Mouse (Mus musculus): ENCODE results near the gene Hist1h2bh. TPM values are rescaled to one million over a fixed set of nuclear protein-coding genes. Genes with fewer than 3 reads are reported as not detected.
"Not testable (repeated sequence)": the region's sequence is repeated elsewhere in the genome, so short reads cannot be mapped to it uniquely, and the experiment has no call there.

The Hist1h2bh gene
- polyA plus RNA-seq, 1 experiment from 2014 or later, result 0.95 TPM

DNA sequence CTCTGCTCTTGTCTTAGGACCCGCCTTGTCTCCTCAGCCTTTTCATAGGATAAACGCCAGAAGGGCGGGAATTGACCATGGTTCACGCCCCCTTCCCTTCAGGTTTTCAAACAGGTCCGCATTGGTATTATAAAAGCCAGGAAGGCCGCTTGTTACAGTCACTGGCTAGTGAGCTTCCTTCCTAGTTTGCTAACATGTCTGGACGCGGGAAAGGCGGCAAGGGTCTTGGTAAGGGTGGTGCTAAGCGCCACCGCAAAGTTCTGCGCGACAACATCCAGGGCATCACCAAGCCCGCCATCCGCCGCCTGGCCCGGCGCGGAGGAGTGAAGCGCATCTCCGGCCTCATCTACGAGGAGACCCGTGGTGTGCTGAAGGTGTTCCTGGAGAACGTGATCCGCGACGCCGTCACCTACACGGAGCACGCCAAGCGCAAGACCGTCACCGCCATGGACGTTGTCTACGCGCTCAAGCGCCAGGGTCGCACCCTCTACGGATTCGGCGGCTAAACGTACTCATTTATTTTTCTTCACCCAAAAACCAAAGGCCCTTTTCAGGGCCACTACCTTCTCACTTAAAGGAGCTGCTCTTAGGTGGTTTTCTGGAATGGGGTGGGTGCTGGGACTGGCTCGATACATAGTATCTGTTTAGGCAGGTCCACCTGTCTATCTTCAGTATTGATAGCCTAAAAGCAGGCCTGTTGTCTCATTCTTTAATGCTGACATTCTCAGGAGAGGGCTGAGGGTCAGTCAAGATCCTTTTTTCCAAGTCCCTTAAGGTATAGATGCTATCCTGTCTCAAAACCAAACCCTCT is 38.4 kb upstream of the Hist1h2bh start, which contains the start of gene Hist1h4d:
TSS of gene Hist1h4d (plus strand) at position 191 of the 811 bp plus-strand sequence.
- peak; percentile 90 for ATAC-seq (ENCODE audit: low FRiP score)
- WGBS, result under 1% methylated on average over 43 of the region's 43 CpGs
- Histone ChIP-seq H3K4me3 (replicated peaks) (peak within 1 kb of the TSS; percentile 53), H3K4me1 (peaks cover 37% of the 10 kb centered on the region), H3K36me3 (replicated peaks) (no peaks in the 10 kb centered on the region), H3K27ac (peak within 1 kb of the TSS; percentile 99), H3K4me2 (peak within 1 kb of the TSS; percentile 85), H3K9ac (peak within 1 kb of the TSS; percentile 78), H3K27me3 (no peaks in the 10 kb centered on the region), H3K9me3 (no peaks in the 10 kb centered on the region)

DNA sequence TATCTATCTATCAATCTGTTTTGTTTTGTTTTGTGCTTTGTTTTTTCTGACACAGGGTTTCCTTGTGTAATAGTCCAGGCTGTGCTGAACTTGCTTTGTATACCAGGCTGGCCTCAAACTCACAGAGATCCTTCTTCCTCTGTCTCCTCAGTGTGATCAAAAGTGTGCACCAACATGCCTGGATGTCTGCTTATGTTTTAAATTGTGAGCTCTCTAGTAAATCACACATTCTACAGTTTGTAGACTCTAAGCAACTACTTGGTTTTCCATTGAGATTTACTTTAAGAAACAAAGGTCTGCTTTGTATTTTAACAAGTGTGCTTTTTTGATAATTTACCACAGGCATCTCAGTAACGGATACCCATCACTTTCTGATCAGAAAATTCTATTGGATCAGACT is 34.6 kb upstream of the Hist1h2bh start:
- no peaks in the 10 kb centered on the region for H3K36me3 ChIP-seq (replicated peaks)
- ATAC-seq (ENCODE audit: low FRiP score), result no peak
- no peaks in the 10 kb centered on the region for H3K9me3 ChIP-seq
- peaks cover 32% of the 10 kb centered on the region for H3K4me1 ChIP-seq
- H3K27me3 ChIP-seq, result no peaks in the 10 kb centered on the region
- H3K9ac ChIP-seq, result no peak overlapping the region
- H3K4me2 ChIP-seq, result no peak overlapping the region
- WGBS, result 93% methylated on average over 1 of the region's 1 CpGs
- 0 out of 2 replicates have a peak overlapping the region, but pooled peaks have one; percentile 46 for H3K27ac ChIP-seq
- no peak overlapping the region for H3K4me3 ChIP-seq (replicated peaks)

DNA sequence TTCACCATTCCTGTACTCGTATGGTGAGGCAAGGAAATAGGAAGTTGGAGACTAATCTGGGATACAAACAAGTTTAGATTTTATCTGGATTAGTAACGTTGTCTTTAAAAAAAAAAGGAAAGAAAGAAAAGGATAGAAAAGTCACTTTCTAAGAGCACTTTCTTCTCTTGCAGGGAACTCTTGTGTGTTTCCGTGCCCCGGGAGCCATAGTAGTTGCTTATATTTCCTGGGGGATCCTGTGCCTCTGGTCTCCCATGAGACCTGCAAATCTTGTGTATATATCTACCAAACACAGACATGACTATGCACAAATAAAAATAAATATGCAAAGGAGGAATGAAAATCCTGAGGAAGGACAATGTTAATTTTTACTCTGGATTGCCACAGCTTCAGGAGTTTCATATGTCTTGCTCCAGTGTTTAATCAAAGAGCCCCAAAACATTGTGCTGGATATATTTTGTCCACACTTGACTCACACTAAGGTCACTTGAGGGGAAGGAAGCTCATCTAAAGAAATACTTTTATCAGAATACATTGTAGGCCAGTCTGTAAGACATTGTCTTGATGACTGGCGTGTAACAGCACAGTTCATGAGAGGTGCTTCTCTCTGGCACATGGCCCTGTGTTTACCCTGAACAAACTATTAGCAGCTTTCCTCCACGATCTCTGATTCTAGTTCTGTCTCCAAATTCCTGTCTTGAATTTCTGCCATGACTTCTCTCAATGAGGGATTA is 33.9 kb upstream of the Hist1h2bh start:
- no peaks in the 10 kb centered on the region for H3K36me3 ChIP-seq (replicated peaks)
- peak overlapping the region; percentile 67 for H3K4me2 ChIP-seq
- WGBS, result 48% methylated on average over 6 of the region's 6 CpGs
- H3K9ac ChIP-seq, result peak overlapping the region; percentile 74
- ATAC-seq (ENCODE audit: low FRiP score), result no peak
- no peaks in the 10 kb centered on the region for H3K9me3 ChIP-seq
- H3K27me3 ChIP-seq, result no peaks in the 10 kb centered on the region
- H3K27ac ChIP-seq, result peak overlapping the region; percentile 94
- peaks cover 32% of the 10 kb centered on the region for H3K4me1 ChIP-seq
- H3K4me3 ChIP-seq (replicated peaks), result peak overlapping the region; percentile 47

GRCm38 (mm10) chr13:23576351-23576881 is 33.2 kb upstream of the Hist1h2bh start:
- Histone ChIP-seq H3K9ac (peak overlapping the region; percentile 74), H3K27me3 (no peaks in the 10 kb centered on the region), H3K4me1 (peaks cover 28% of the 10 kb centered on the region), H3K4me3 (replicated peaks) (peak overlapping the region; percentile 47), H3K36me3 (replicated peaks) (no peaks in the 10 kb centered on the region), H3K27ac (peak overlapping the region; percentile 94), H3K9me3 (no peaks in the 10 kb centered on the region), H3K4me2 (peak overlapping the region; percentile 67)
- ATAC-seq (ENCODE audit: low FRiP score), result no peak
- 1% methylated on average over 7 of the region's 7 CpGs for WGBS

- Histone ChIP-seq H3K9ac (peak overlapping the region; percentile 74), H3K4me2 (peak overlapping the region; percentile 67), H3K27ac (peak overlapping the region; percentile 94), H3K4me3 (replicated peaks) (peak overlapping the region; percentile 47), H3K4me1 (peaks cover 28% of the 10 kb centered on the region)
- H3K9me3 ChIP-seq; H3K27me3 ChIP-seq; ATAC-seq (ENCODE audit: low FRiP score); H3K36me3 ChIP-seq (replicated peaks): not testable (repeated sequence)
- WGBS, result 0% methylated on average over 12 of the region's 40 CpGs
Observed at GRCm38 (mm10) chr13:23575864-23576313, 32.7 kb upstream of the Hist1h2bh start.

DNA sequence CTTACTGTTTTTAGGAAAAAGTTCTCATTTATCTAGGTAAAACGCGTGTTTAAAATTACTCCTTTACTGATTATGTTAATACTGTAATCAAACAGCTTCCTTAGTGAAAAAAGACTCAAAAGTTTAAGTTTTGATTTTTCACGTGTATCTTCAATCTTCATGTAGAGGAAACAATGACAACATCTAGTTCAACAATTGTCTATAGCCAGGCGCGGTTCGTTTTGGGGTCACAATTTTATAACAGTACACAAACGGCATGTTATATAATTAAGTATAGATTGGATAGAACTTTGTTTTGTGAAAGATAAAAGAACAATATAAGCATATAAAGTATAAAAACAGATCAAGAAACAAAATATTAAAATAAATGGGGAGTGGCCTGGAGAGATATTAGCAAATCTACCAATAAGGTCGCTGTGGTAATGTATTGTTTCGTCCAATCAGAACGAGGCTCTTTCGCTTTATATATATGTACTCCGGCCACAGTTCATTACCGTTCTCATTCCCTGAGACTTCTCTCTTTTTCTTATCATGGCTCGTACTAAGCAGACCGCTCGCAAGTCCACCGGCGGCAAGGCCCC is 32.2 kb upstream of the Hist1h2bh start, which contains the start of gene Hist1h3d:
TSS of gene Hist1h3d (plus strand) at position 493 of the 581 bp plus-strand sequence.
- Histone ChIP-seq H3K36me3 (replicated peaks) (no peaks in the 10 kb centered on the region), H3K4me3 (replicated peaks) (peak within 1 kb of the TSS; percentile 47), H3K9ac (peak within 1 kb of the TSS; percentile 74), H3K4me2 (peak within 1 kb of the TSS; percentile 67), H3K27ac (peak within 1 kb of the TSS; percentile 94), H3K27me3 (no peaks in the 10 kb centered on the region), H3K9me3 (no peaks in the 10 kb centered on the region), H3K4me1 (peaks cover 27% of the 10 kb centered on the region)
- WGBS, result 1% methylated on average over 18 of the region's 18 CpGs
- peak; percentile 63 for ATAC-seq (ENCODE audit: low FRiP score)

- WGBS, result 2% methylated on average over 10 of the region's 39 CpGs
- ATAC-seq (ENCODE audit: low FRiP score), result 0 out of 2 replicates have a peak, but pooled peaks have one; percentile 0
- H3K27me3 ChIP-seq; H3K36me3 ChIP-seq (replicated peaks); H3K9me3 ChIP-seq: not testable (repeated sequence)
- Histone ChIP-seq H3K4me2 (peak overlapping the region; percentile 67), H3K27ac (peak overlapping the region; percentile 97), H3K4me3 (replicated peaks) (peak overlapping the region; percentile 47), H3K9ac (peak overlapping the region; percentile 56; the same call in 1 of the 2 replicates), H3K4me1 (peaks cover 31% of the 10 kb centered on the region)
Observed at GRCm38 (mm10) chr13:23574546-23575170, 31.5 kb upstream of the Hist1h2bh start.

- peaks cover 31% of the 10 kb centered on the region for H3K4me1 ChIP-seq
Observed at GRCm38 (mm10) chr13:23573898-23574524, 30.8 kb upstream of the Hist1h2bh start, which contains the start of the genes Hist1h2bf and Hist1h2ad. Hist1h2bf (minus strand) TSS chr13:23574196. Hist1h2ad (plus strand) TSS chr13:23574381.

GRCm38 (mm10) chr13:23573034-23573897 is 30.1 kb upstream of the Hist1h2bh start:
- not testable (repeated sequence) for H3K9me3 ChIP-seq; H3K36me3 ChIP-seq (replicated peaks); H3K27me3 ChIP-seq; ATAC-seq (ENCODE audit: low FRiP score)
- Histone ChIP-seq H3K4me3 (replicated peaks) (peak overlapping the region; percentile 47), H3K9ac (peak overlapping the region; percentile 77), H3K4me2 (peak overlapping the region; percentile 66), H3K4me1 (peaks cover 31% of the 10 kb centered on the region), H3K27ac (peak overlapping the region; percentile 97)
- 6% methylated on average over 20 of the region's 20 CpGs for WGBS

More at GRCm38 (mm10) chr13:23573898-23574524, 30.8 kb upstream of the Hist1h2bh start, which contains the start of the genes Hist1h2bf and Hist1h2ad:
- Histone ChIP-seq H3K27ac (peak within 1 kb of the TSS; percentile 97), H3K4me2 (peak within 1 kb of the TSS; percentile 67), H3K4me3 (replicated peaks) (peak within 1 kb of the TSS; percentile 47), H3K9ac (peak within 1 kb of the TSS; percentile 56)
- H3K9me3 ChIP-seq; H3K27me3 ChIP-seq; H3K36me3 ChIP-seq (replicated peaks): not testable (repeated sequence)
- ATAC-seq (ENCODE audit: low FRiP score), result peak; percentile 93
- under 1% methylated on average over 40 of the region's 42 CpGs for WGBS

DNA sequence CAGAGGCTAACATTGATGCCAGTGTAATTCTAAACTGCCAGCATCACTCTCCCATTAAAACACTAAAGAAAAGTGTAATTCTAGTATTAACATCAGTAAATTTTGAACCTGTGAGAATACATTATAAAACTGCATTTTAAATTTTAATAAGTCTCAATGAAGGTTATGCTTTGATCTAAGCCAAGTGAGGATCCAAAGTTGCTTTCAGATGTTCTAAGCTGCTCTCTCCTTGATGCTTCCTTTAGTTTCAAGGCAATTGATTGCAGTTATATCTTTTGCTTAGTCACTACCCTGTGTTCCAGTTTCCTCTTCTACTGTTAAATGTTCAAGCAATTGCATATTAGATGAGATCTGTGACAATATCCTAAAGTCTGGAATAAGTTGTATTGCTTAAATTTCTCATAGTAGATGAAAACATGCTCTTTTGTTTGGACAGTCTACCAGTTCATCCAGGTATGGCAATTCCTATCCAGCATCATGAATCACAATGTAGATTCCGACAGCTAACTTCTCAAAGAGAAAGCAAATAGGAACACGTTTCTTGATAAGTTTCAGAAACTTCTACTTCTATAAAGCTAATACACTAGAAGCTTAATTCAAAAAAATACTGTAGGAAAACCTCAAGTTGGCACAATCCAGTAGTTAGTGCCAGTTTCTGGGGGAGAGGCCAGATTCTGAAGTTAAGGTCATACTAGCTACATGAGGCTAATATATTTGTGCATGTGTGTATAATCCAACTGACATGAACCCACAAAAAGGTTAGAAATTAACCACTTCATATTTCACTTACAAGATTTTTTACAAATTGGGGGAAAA is 29.2 kb upstream of the Hist1h2bh start:
- Histone ChIP-seq H3K4me2 (peak overlapping the region; percentile 66), H3K27ac (peak overlapping the region; percentile 97), H3K9me3 (no peaks in the 10 kb centered on the region), H3K9ac (peak overlapping the region; percentile 77), H3K27me3 (no peaks in the 10 kb centered on the region), H3K4me1 (peaks cover 31% of the 10 kb centered on the region), H3K4me3 (replicated peaks) (peak overlapping the region; percentile 47), H3K36me3 (replicated peaks) (no peaks in the 10 kb centered on the region)
- ATAC-seq (ENCODE audit: low FRiP score), result no peak
- 33% methylated on average over 2 of the region's 2 CpGs for WGBS
